Mouse (Mus musculus) liver, adult 2 months (tissue): ENCODE results near the gene Sf1. TPM values are rescaled to one million over a fixed set of nuclear protein-coding genes. Genes with fewer than 3 reads are reported as not detected.

ENCODE experiments used
- DNase-seq: peaks from one replicate; pipeline ENCODE4 v3.0.0-alpha.2; 2011; ENCODE audit warnings: low read depth, low spot score; ENCODE audit errors: extremely low read depth
- H3K27ac ChIP-seq: fragments of 200-500 bp; replicated peaks from 2 replicates; pipeline ENCODE4 v1.5.1; 2012; ENCODE audit warnings: low read depth, mild to moderate bottlenecking, control low read depth, inconsistent platforms, low read length; ENCODE audit not compliant: insufficient read depth
- H3K27me3 ChIP-seq: fragments of 200-500 bp; 2 replicates; pipeline ENCODE4 v1.6.1; 2012; ENCODE audit warnings: mild to moderate bottlenecking, moderate library complexity, low read length, inconsistent platforms; ENCODE audit not compliant: control insufficient read depth, insufficient read depth
- H3K36me3 ChIP-seq: fragments of 200-500 bp; 2 replicates; pipeline ENCODE4 v1.6.1; 2012; ENCODE audit warnings: low read length, inconsistent platforms; ENCODE audit not compliant: control insufficient read depth, insufficient read depth
- H3K4me1 ChIP-seq: fragments of 200-500 bp; 2 replicates; pipeline ENCODE4 v1.6.1; 2011; ENCODE audit warnings: low read length; ENCODE audit not compliant: control insufficient read depth, insufficient read depth
- H3K4me3 ChIP-seq: fragments of 200-500 bp; 2 replicates; pipeline ENCODE4 v1.5.1; 2011; ENCODE audit warnings: low read depth, mild to moderate bottlenecking, control low read depth, low read length, moderate library complexity; ENCODE audit not compliant: insufficient read depth
- H3K79me2 ChIP-seq: fragments of 200-500 bp; 2 replicates; pipeline ENCODE4 v1.6.1; 2012; ENCODE audit warnings: inconsistent platforms, mild to moderate bottlenecking, low read length, moderate library complexity; ENCODE audit not compliant: control insufficient read depth, insufficient read depth
- H3K9ac ChIP-seq: fragments of 200-500 bp; 2 replicates; pipeline ENCODE4 v1.6.1; 2012; ENCODE audit warnings: low read depth, mild to moderate bottlenecking, control low read depth, inconsistent platforms, low read length
- CTCF ChIP-seq: fragments of 200-500 bp; IDR thresholded peaks from 2 replicates; pipeline ENCODE4 v1.5.1; 2011; ENCODE audit warnings: low read depth, low read length, control low read depth
- POLR2A ChIP-seq: fragments of 200-500 bp; IDR thresholded peaks from 2 replicates; pipeline ENCODE4 v1.6.1; 2011; ENCODE audit warnings: low read length, control low read depth; ENCODE audit not compliant: insufficient read depth; ENCODE audit errors: extremely low read depth
- WGBS: fragments of 180-500 bp; shearing (Covaris S2); methylation state at CpG from one replicate; pipeline ENCODE4 v1.1.7; 2018; 5-methylcytosine and 5-hydroxymethylcytosine counted together
- polyA plus RNA-seq: library from polyadenylated mRNA; depleted of rRNA; stranded (reverse); fragments of >200 nt; gene quantifications from 2 replicates; pipeline ENCODE4 v1.2.3, GENCODE M21; 2012
- total RNA-seq: library from RNA; depleted of rRNA; stranded (reverse); fragments of >200 nt; gene quantifications from 2 replicates; pipeline ENCODE4 v1.2.3, GENCODE M21; 2014

Sf1 gene
- total and polyA plus RNA-seq, 2 experiments: 28.5 to 62.8 TPM

- H3K36me3 ChIP-seq: peaks cover 22% of the 10 kb centered on the region
- 90% methylated on average over 9 of the region's 9 CpGs for WGBS
- H3K27ac ChIP-seq: no peak overlapping the region
- H3K79me2 ChIP-seq: no peaks in the 10 kb centered on the region
- no peaks in the 10 kb centered on the region for H3K27me3 ChIP-seq
- TF ChIP-seq CTCF: no peak
- no peak for TF ChIP-seq POLR2A
- no peak for DNase-seq
- no peaks in the 10 kb centered on the region for H3K4me1 ChIP-seq
- H3K9ac ChIP-seq: no peak overlapping the region
- H3K4me3 ChIP-seq: no peak overlapping the region
These were observed 17.1 kb downstream of the Sf1 start for GRCm38 (mm10) chr19:6380411-6381166.

GRCm38 (mm10) chr19:6381238-6381637 lies 17.7 kb downstream of the Sf1 start:
- H3K79me2 ChIP-seq: no peaks in the 10 kb centered on the region
- no peaks in the 10 kb centered on the region for H3K27me3 ChIP-seq
- no peak for TF ChIP-seq POLR2A
- no peak for TF ChIP-seq CTCF
- H3K36me3 ChIP-seq: peaks cover 15% of the 10 kb centered on the region
- H3K9ac ChIP-seq: no peak overlapping the region
- no peak overlapping the region for H3K4me3 ChIP-seq
- H3K27ac ChIP-seq: no peak overlapping the region
- H3K4me1 ChIP-seq: no peaks in the 10 kb centered on the region
- DNase-seq: no peak
- WGBS: 93% methylated on average over 5 of the region's 5 CpGs

DNA sequence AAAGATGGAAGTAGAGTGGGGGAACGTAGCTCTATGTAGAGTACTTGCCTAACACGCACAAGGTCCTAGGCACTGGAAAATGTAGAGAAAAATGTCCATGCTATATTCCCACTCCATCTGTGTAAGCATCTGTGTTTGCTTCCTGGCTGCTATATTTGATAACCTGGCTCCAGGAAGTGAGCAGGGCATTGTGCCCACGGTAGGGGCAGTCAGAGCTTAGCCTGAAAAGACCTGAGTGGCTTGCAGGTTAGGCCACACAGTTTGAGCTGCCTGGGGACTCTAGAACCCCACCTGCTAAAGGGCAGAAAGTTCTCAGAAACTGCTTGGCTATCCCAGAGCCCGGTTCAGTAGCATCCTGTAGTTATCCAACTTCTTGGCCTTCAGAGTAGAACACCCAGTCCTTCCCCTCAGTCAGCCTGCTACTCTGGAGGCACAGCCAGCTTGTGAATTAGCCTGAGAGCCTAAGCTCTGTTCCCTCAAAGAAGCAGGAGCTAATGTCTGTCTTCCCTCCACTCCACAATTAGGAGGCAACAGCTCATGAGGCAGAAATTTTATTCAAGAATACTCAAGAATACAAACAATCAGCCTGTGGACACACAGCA lies 18.9 kb downstream of the Sf1 start:
- no peak overlapping the region for H3K4me3 ChIP-seq
- no peak for DNase-seq
- H3K27ac ChIP-seq: no peak overlapping the region
- H3K4me1 ChIP-seq: no peaks in the 10 kb centered on the region
- TF ChIP-seq POLR2A: no peak
- TF ChIP-seq CTCF: no peak
- no peak overlapping the region for H3K9ac ChIP-seq
- H3K36me3 ChIP-seq: peaks cover 3% of the 10 kb centered on the region
- H3K79me2 ChIP-seq: no peaks in the 10 kb centered on the region
- H3K27me3 ChIP-seq: no peaks in the 10 kb centered on the region
- WGBS: 52% methylated on average over 4 of the region's 4 CpGs

GRCm38 (mm10) chr19:6383470-6383869 lies 20.0 kb downstream of the Sf1 start:
- no peak for TF ChIP-seq POLR2A
- TF ChIP-seq CTCF: no peak
- no peak overlapping the region for H3K27ac ChIP-seq
- 55% methylated on average over 5 of the region's 5 CpGs for WGBS
- H3K4me3 ChIP-seq: no peak overlapping the region
- no peaks in the 10 kb centered on the region for H3K79me2 ChIP-seq
- H3K27me3 ChIP-seq: no peaks in the 10 kb centered on the region
- H3K36me3 ChIP-seq: no peaks in the 10 kb centered on the region
- no peak overlapping the region for H3K9ac ChIP-seq
- DNase-seq: no peak
- no peaks in the 10 kb centered on the region for H3K4me1 ChIP-seq

GRCm38 (mm10) chr19:6384128-6384527 lies 20.6 kb downstream of the Sf1 start, which contains the start of gene Pygm:
Pygm (plus strand) TSS chr19:6384399.
- Histone ChIP-seq H3K4me3 (peak within 1 kb of the TSS; percentile 3; the same call in 1 of the 2 replicates), H3K9ac (no peak within 1 kb of the TSS), H3K36me3 (no peaks in the 10 kb centered on the region), H3K79me2 (no peaks in the 10 kb centered on the region), H3K27me3 (no peaks in the 10 kb centered on the region), H3K4me1 (no peaks in the 10 kb centered on the region), H3K27ac (no peak within 1 kb of the TSS)
- no peak for TF ChIP-seq CTCF
- TF ChIP-seq POLR2A: no peak
- 49% methylated on average over 7 of the region's 7 CpGs for WGBS
- no peak for DNase-seq

DNA sequence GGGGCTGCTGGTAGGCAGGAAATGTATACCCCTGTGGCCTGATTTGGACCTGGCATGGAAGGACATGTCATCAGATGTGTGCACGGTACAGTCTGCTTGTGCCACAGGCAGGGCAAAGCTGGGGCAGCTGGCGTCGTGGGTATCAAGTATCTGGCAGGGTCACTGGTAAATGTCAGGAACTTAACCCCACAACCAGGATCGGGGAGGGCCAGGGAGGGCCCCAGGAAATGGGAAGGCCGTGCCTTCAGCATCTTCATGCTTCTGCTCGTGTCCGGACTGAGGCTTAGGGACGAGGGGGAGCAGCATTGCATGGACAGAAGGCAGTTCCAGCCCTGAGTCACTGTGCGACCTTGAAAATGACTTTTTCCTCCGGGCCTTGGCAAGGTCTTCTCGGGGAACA lies 21.5 kb downstream of the Sf1 start:
- Histone ChIP-seq H3K27ac (no peak overlapping the region), H3K27me3 (no peaks in the 10 kb centered on the region), H3K9ac (no peak overlapping the region), H3K79me2 (no peaks in the 10 kb centered on the region), H3K36me3 (no peaks in the 10 kb centered on the region), H3K4me1 (no peaks in the 10 kb centered on the region), H3K4me3 (no peak overlapping the region)
- no peak for DNase-seq
- WGBS: 81% methylated on average over 11 of the region's 11 CpGs
- no peak for TF ChIP-seq POLR2A
- no peak for TF ChIP-seq CTCF
